Mouse (Mus musculus) megakaryocyte, adult 5-6 weeks (primary cell): ENCODE measurements around the gene Haus8. TPM values are rescaled to one million over a fixed set of nuclear protein-coding genes. Genes with fewer than 3 reads are reported as not detected.
"Not testable (repeated sequence)": the region's sequence is repeated elsewhere in the genome, so short reads cannot be mapped to it uniquely, and the experiment has no call there.

Experiments
- ATAC-seq: 2 replicates; pipeline ENCODE4 v1.8.0; 2016; ENCODE audit warnings: mild to moderate bottlenecking, inconsistent platforms; ENCODE audit not compliant: poor library complexity, severe bottlenecking
- total RNA-seq, 2 experiments: library from RNA; stranded (forward) in 1 of 2; stranded (reverse) in 1 of 2; fragments of 153-499, 151-499 nt in 1 of 2; fragments of 221-1000, 200-1000 nt in 1 of 2; gene quantifications; 2 replicates each; pipeline versions ENCODE4 v1.2.3 to v1.2.4; 2015 to 2017

Gene Haus8
- total RNA-seq (2015) (39.5 and 46.9 TPM in 2 replicates), total RNA-seq (2017) (74.0 and 91.2 TPM in 2 replicates)

GRCm38 (mm10) chr8:71272286-71273150, at the start of gene Haus8, which contains the start of gene Myo9b:
Gene Haus8, minus strand, starts transcription at chr8:71272934.
Gene Myo9b, plus strand, starts transcription at chr8:71272714.
- peak; percentile 94 for ATAC-seq

- ATAC-seq: not testable (repeated sequence)
Observed at GRCm38 (mm10) chr8:71319760-71320159, 47.0 kb upstream of the Haus8 start.

GRCm38 (mm10) chr8:71318610-71319009, 45.9 kb upstream of the Haus8 start:
- not testable (repeated sequence) for ATAC-seq

- no peak for ATAC-seq
Observed at GRCm38 (mm10) chr8:71316486-71317031, 43.8 kb upstream of the Haus8 start.

- ATAC-seq: no peak
Observed at GRCm38 (mm10) chr8:71315972-71316371, 43.2 kb upstream of the Haus8 start.

- no peak for ATAC-seq
Observed at GRCm38 (mm10) chr8:71313951-71314350, 41.2 kb upstream of the Haus8 start.

- no peak for ATAC-seq
Observed at GRCm38 (mm10) chr8:71312700-71313099, 40.0 kb upstream of the Haus8 start.

GRCm38 (mm10) chr8:71310446-71310845, 37.7 kb upstream of the Haus8 start:
- ATAC-seq: peak; percentile 63

GRCm38 (mm10) chr8:71307913-71308312, 35.2 kb upstream of the Haus8 start:
- no peak for ATAC-seq

- 0 out of 2 replicates have a peak, but pooled peaks have one; percentile 31 for ATAC-seq
Observed at GRCm38 (mm10) chr8:71307371-71307770, 34.6 kb upstream of the Haus8 start.

- ATAC-seq: no peak
Observed at GRCm38 (mm10) chr8:71305988-71306387, 33.3 kb upstream of the Haus8 start.

- ATAC-seq: no peak
Observed at GRCm38 (mm10) chr8:71303632-71304031, 30.9 kb upstream of the Haus8 start.

- no peak for ATAC-seq
Observed at GRCm38 (mm10) chr8:71302788-71303187, 30.1 kb upstream of the Haus8 start.

GRCm38 (mm10) chr8:71299716-71300115, 27.0 kb upstream of the Haus8 start:
- ATAC-seq: no peak

GRCm38 (mm10) chr8:71297439-71297838, 24.7 kb upstream of the Haus8 start:
- ATAC-seq: no peak

- peak; percentile 12; the same call in 1 of the 2 replicates for ATAC-seq
Observed at GRCm38 (mm10) chr8:71296784-71297183, 24.1 kb upstream of the Haus8 start.

- ATAC-seq: peak; percentile 78
Observed at GRCm38 (mm10) chr8:71296188-71296621, 23.5 kb upstream of the Haus8 start.

- peak; percentile 63 for ATAC-seq
Observed at GRCm38 (mm10) chr8:71293930-71294329, 21.2 kb upstream of the Haus8 start.

GRCm38 (mm10) chr8:71291351-71291750, 18.6 kb upstream of the Haus8 start:
- no peak for ATAC-seq

GRCm38 (mm10) chr8:71290911-71291310, 18.2 kb upstream of the Haus8 start:
- no peak for ATAC-seq

GRCm38 (mm10) chr8:71290211-71290610, 17.5 kb upstream of the Haus8 start:
- no peak for ATAC-seq

- ATAC-seq: peak; percentile 41
Observed at GRCm38 (mm10) chr8:71289098-71289497, 16.4 kb upstream of the Haus8 start.
